Mouse (Mus musculus) fibroblast of lung, adult 2 months (primary cell): ENCODE measurements around the gene Etfbkmt.
"Not testable (repeated sequence)": the region's sequence is repeated elsewhere in the genome, so short reads cannot be mapped to it uniquely, and the experiment has no call there.

Experiments
- DNase-seq: peaks from one replicate; pipeline ENCODE4 v3.0.0-alpha.2; 2011; ENCODE audit warnings: low read depth

Etfbkmt gene

DNA sequence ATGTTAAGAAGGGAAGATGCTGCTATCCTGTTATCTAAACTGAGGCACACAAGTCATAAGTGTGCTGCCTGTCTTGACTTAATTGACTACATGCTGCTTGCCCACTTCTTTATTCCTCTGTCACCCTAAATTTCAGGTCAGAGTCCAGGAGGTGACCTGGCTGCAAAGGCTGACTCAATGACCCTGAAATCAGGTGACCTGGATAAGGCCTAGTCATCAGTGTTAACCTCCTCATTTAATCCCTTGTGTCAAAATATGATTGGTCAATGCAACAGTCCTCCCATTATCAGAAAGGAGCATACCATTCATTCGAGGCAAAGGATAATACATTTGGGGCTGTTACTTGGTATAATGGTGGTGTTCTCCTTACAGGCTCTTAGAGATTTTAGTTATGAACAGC lies at the start of gene Etfbkmt:
Gene Etfbkmt (plus strand): TSS at position 379 of the 400 bp plus-strand sequence.
- DNase-seq = no peak

DNA sequence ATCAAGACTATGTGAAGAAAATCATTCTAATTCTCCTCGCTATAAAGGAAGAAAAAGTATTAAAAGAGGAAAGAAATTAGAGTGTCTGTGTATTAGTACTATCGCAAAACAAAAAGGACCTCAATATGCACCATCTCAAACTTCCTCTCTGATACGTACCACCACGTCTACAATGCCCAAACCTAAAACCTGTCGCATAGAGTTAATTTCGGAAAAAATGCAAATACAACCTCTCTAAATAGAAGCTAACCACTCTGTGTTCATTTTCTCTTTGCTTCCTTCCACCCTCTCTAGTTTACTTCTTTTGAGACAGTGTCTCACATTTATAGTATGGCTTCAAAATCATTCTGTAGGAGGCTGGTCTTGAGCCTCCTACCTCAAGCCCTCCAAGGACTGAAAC lies 47.2 kb upstream of the Etfbkmt start:
- DNase-seq = no peak

DNA sequence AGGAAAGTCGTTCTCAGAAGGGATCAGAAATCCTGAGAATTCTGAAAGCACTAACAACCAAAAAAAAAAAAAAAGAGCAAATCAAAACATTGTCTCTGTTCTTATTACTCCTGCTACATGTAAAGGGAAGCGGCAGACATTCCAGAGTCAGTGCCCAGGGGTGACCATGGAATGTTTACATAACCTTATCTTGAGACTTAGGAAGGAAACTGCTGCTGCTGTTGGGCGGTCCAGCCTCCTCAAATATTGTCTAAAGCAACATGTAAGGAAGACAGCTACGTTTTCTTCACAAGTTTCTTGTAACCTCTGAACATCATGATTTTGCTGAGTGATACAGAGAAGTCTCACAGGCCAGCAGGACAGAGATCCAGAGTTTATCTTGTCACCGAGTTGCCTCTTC lies 46.2 kb upstream of the Etfbkmt start:
- DNase-seq = no peak

DNA sequence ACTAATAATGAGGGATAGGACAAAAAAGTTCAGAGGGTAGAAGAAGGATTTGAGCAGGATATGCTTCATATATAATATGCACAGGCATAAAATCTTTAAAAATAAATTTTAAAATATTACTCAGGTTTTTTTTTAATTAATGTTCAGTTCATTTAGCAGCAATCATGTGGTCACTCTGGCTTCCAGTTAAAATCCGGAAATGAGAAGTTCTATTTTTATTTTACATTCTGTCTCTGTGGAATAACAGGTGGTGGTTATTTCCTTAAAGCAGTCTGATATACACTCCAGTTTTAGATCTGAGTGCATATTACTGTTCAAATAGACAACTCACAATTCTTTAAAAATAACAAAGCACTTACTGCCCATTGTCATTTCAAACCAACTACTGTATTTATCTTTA lies 45.1 kb upstream of the Etfbkmt start:
- no peak for DNase-seq

DNA sequence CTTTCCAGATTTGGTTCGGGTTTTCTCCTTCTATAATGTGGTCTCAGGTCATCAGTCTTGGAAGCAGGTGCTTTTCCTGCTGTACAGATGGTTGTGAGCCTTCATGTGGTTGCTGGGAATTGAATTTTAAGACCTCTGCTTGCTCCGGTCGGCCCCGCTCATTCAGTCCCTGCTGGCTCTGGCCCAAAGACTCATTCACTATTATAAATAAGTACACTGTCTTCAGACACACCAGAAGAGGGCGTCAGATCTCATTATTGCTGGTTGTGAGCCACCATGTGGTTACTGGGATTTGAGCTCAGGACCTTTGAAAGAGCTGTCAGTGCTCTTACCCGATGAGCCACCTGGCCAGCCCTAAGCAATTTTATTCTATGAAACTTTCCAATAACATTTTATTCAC lies 44.3 kb upstream of the Etfbkmt start:
- no peak for DNase-seq

DNA sequence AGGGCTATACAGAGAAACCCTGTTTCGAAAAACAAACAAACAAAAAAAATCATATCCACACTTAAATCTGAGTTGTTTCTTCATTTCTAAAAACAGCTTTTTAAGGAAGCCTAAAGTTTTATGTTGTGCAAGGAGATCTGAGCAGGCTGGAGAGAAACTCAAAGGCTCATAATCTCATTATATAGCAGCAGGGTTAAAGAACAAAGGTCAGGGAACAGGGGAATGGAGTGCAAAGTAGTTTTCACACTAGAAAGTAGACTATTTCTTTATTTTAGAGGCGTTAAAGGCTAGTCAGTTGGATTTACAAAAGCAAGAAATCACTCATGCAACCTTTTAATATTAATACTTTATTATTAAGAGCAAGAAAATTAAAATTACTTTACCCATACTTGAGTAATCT lies 43.4 kb upstream of the Etfbkmt start:
- no peak for DNase-seq

DNA sequence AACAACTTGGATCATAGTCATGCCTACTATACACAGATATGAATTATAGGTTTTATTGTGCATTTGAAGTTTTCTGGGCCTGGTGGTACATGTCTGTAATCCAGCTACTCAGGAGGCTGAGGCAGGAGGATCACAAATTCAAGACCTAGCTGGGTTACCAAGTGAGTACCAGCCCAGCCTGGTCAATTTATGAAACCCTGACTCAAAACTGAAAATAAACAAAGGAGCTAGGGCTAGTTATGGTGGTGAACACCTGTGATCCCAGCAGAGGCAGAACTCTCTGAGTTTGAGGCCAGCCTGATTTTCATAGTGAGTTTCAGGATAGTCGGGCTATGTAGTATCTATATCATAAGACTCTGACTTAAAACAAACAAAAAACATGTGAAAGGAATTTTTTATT lies 42.4 kb upstream of the Etfbkmt start:
- DNase-seq = no peak

DNA sequence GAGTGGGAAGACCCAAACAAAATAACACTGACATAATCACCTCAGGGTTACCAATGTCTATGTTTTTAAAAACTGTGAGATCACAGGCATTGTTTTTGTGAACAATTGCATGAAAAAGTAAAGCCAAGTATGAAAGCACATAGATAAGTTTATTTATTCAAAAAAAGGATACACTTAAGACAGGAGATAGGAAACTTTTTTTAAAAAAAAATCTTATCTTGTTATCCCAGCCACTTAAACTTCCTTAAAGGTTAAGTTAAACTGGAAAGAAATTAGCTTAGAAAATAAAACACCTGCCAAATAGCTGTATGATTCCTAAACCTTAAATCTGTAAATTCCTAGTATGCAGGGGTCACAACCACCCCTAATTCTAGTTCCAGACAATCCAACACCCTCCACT lies 40.7 kb upstream of the Etfbkmt start:
- no peak for DNase-seq

DNA sequence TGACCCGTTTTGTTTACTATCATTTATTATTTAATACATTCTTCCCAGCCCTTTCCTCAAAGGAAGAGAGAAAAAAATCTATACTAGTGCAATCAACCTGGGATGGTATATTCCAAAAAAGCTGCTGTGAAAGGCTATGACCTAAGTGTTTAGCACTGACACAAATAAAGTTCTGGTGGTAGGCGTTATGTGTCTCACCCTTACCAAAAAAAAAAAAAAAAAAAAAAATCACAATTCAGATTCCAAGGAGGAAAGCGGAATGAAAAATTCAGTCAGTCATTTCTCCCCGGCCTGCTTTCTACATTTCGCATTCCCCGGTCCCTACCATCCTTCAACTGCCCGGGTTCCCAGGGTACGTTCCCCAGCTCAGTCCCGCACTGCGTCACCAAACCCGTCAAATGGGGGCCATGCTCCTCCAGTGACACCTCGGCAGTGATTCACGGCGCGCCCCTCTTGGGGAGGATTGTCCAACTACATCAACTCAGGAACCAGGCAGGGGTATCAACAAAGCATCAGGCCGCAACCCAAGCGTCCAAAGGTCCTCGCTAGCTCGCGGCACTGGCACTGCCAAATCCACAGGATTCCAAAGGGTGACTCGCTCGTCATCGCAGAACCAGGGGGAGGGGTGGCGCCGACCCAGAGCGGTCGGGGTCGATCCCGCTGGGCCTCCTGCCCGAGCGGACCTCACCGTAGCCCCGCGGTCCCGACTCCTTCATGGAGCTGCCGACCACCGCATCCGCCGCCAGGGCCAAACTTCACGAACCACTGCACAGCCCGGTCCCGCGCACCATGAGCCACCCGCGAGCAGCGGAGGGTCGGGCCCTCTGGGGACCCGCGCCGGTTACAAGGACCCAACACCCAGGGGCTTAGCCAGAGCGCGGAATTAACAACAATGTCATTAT lies 39.2 kb upstream of the Etfbkmt start:
- no peak for DNase-seq

DNA sequence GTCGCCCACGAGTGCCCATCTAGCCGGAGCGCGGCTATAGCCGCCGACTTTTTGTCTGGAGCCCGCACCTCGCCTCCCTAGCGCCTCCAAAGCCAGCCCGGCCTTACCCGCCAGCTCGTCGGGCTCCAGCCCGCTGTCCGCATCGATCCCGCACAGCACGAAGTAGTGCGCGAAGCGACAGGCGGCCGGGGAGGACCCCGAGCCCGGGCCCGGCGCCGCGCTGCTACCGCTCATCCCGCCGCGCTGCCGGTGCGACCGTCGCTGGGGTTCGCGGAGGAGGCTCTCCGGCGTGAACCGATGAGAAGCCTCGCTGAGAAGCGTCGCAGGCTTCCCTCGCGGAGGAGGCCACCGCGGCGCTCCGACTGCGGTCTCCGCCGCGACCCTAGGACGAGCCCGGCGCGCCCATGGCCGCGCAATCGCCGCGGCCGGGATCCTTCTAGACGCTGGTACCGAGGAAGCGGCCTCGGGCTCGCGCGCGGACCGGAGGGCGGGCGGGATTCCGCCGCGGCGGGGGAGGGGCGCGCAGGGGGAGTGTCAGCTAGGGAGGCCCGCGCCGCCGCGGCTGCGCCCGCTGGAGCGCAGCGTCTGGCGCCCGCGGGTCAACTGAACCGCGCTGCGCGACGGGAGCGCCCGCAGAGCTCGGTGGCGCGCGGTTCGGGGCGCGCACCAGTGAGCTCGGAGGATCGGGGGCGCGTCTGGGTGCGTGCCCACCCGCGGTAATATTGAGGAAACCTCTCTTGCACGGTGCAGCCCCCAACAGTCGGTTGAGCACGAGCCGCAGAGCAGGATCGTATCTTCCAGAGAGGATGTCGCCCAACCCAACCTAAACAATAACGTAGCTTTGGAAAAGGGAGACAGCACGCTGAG lies 38.3 kb upstream of the Etfbkmt start, which contains the start of gene Dennd5b:
Gene Dennd5b (minus strand): TSS at position 605 of the 867 bp plus-strand sequence.
- DNase-seq = no peak

DNA sequence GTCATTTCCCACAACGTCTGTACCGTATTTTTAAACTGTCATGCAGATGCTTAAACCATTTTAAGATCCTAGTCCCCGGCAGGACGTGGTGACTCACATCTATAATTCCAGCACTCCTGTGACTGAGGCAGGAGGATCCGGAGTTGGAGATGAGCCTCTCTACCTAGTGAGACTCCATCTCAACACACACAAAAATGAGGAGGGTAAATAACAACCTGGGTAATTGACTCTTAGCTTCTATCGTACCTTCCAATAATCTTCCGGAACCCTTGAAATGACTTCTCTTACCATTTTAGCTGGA lies 37.8 kb upstream of the Etfbkmt start:
- no peak for DNase-seq

DNA sequence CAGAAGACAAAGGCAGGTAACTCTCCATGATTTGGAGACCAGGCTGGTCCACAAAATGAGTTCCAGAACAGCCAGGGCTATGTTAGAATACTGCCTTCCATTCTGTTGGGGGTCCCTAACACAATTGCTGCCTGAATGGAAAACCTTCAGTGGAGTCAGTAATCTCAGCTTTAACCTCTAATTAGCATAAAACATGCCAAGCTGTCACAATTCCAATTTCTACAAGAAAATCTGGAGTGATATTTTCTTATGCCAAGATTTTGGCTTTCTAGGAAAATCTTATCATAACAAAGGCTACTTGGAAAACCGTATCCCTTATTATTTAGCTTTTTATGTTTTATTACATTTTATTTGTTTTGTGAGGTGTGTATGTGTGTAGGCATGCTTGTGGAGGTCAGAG lies 36.2 kb upstream of the Etfbkmt start:
- no peak for DNase-seq

DNA sequence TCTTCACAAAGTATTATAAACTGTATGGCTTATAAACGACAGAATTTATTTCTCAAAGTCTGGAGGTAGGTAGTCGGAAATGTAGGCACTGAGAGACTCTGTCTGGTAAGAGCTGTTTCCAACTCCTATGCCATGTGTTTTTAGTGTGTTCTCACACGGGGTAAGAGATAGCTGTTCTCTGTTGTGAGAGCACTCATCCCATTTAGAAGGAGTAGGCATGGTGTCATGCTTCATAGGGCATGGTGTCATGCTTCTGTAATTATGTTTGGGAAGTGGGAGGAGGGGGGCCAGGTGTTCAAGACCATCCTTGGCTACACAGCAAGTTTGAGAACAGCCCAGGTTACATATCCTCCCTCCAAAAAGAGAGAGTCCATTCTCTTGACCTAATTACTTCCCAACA lies 32.0 kb upstream of the Etfbkmt start:
- DNase-seq = no peak

DNA sequence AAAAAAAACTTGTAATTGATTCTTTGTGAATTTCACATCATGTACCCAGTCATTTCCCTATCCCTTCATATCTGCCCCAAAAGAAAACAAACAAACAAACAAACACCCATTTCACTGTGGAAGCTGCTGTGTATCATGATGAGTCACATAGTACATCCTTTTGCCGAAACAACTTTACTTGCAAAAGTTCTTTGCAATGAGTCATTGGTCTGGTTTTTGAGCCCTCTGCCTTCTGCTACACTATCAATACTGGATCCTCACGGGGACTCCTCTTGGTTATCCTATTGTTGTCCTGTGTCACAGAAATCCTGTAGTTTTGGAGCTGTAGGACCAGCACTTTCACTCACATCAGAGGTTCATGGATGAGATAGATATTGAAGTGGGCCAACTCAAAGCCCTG lies 30.7 kb upstream of the Etfbkmt start:
- DNase-seq = no peak

DNA sequence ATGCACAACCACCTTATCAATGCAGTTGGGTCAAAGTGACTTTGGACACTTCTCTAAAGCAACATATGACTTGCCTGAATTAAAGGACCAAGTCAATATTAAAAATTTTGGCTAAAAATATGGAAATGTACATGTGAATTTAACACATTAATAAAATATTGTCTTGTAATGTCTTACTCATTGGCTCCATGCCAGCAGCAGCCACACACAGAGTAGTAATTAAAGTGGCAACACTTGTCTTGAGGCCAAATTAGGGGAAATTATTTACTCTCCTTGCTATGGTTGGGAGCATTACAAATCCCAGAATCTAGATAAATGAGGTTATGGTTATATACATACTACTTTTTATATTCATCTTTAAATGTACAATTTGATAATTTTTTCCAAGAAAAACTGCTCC lies 22.7 kb upstream of the Etfbkmt start:
- no peak for DNase-seq

DNA sequence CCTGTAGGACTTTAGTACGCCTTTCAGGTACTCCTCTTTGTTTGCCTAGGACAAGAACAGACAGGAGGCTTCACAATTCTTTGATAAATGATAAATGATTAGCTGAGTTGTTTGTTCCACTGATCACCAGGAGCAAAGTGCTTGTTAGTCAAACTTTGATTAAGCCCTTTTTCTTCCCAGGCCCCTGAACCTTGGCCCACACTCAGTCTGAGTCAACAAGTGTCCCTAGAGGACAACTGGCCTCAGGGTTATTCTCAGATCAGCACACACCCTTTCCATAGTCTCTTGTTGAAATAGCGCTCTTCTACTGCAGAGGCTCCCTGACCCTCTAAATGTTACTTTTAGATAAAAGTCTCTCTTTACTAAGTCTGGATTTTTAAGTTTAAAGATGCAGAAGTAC lies 20.7 kb upstream of the Etfbkmt start:
- no peak for DNase-seq

DNA sequence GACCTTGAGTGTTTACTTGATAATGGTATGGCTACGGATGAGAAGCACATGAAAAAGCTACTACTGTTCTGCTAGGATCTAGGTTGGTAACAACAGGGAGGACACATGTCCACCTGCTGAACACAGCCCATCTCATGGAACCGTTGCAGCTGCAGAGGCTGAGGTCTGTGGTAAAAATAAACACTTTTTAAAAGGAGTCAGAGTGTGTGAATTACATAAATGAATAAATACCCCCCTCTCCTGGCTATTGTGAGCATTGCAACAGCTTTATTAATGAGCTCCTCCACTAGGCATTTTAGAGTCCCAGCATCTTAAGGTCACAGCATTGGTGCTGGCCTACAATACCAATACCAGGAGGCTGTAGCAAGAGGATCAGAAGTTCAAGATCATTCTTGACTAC lies 19.8 kb upstream of the Etfbkmt start:
- DNase-seq = no peak

DNA sequence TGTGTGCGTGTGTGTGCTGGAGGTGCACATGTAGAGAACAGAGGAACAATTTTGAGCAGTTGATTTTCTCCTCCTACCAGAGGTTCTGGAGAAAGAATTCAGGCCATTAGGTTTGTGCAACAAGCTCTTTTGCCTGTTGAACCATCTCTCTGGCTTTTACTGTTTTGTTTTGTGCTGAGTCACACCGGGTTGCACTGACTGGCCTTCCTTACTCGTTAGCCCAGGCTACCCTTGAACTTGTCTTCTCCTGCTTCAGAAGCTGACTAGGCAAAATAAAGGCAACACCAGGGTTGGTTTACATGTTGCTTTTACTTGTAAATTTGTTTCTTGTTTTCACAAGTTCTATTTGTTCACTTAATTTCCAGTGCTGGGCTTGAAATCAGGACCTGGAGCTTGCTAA lies 16.6 kb upstream of the Etfbkmt start:
- no peak for DNase-seq

DNA sequence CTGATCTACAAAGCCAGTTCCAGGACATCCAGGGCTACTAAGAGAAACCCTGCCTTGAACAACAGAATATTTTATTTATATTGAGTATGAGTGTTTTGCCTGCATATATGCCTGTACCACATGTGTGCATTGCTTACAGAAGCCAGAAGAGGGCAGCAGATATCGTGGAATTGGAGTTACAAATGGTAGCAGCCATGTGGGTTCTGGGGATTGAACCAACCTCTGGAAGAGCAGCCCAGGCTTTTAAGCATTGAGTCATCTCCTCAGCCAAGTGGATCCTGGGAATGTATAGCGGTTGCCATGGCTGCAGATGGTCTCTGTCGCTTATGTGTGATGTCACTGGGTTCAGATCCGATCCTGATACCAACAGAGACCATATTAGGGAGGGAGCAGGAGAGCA lies 13.0 kb upstream of the Etfbkmt start:
- no peak for DNase-seq

DNA sequence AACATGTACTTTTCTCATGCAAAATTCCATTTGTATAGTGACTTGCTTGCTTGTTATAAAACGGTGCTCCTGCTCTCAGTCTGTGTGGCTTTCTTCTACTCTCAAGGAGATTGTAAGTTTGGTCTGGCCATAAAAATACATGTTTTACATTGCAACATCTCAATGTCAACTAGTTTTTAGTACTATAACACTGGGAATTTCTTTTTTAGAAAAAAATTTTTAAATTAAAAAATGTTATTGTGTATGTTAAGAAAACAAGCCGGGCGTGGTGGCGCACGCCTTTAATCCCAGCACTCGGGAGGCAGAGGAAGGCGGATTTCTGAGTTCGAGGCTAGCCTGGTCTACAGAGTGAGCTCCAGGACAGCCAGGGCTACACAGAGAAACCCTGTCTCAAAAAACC lies 9.8 kb upstream of the Etfbkmt start, which contains the start of gene Gm10203:
Gene Gm10203 (plus strand): TSS at position 301 of the 400 bp plus-strand sequence.
- not testable (repeated sequence) for DNase-seq

DNA sequence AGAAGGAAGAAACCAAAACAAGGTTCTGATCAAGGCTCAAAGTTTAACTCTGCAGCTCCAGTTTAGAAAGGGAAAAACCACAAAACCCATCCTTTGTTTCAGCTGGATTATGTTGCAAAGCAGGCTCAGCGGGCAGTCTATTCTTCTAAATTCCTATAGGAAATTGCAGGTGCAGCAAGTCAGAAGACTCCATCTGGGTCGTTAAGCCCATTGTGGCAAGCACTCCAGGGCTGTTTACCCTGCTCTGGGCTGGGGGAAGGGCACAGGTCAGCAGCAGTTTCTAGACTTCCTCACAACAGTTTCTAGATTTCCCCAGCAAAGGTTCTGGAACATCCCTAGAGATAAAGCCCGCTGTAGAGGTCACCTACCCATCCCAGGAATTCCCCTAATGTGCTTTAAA lies 8.5 kb upstream of the Etfbkmt start:
- no peak for DNase-seq

DNA sequence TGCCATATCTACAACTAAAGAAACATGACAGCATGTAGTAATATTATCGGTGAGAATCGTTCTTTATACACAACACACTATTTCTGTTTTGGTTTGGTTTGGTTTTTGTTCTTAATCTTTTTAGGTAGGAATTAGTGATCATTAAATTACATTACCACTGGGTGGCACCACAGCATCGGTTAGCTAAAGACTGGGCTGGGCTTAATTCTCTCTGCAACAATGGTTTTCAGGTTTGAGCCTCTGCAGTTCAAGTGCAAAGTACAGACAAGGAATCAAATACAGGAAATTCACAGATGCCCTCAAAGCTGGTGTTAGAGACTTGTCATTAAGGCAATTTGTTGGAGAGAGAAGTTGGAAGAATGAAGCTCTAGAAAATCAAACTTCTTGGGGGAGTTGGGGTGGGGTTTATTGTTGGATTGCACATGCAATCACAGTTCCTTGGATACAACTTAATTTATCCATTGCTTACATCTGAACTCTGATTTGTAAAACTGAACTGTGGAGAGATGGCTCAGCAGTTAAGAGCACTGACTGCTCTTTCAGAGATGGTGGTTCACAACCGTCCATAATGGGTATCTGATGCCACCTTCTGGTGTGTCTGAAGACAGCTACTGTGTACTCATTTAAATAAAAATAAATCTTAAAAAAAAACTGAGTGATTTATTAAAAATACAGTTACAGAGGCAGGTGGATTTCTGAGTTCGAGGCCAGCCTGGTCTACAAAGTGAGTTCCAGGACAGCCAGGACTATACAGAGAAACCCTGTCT lies 7.2 kb upstream of the Etfbkmt start:
- DNase-seq = peak; percentile 60
